Mouse (Mus musculus): ENCODE data around the gene Lrrc8d. TPM values are rescaled to one million over a fixed set of nuclear protein-coding genes. Genes with fewer than 3 reads are reported as not detected.

The Lrrc8d gene
- 42.0 and 43.2 TPM in 2 replicates for total RNA-seq (2017)

DNA sequence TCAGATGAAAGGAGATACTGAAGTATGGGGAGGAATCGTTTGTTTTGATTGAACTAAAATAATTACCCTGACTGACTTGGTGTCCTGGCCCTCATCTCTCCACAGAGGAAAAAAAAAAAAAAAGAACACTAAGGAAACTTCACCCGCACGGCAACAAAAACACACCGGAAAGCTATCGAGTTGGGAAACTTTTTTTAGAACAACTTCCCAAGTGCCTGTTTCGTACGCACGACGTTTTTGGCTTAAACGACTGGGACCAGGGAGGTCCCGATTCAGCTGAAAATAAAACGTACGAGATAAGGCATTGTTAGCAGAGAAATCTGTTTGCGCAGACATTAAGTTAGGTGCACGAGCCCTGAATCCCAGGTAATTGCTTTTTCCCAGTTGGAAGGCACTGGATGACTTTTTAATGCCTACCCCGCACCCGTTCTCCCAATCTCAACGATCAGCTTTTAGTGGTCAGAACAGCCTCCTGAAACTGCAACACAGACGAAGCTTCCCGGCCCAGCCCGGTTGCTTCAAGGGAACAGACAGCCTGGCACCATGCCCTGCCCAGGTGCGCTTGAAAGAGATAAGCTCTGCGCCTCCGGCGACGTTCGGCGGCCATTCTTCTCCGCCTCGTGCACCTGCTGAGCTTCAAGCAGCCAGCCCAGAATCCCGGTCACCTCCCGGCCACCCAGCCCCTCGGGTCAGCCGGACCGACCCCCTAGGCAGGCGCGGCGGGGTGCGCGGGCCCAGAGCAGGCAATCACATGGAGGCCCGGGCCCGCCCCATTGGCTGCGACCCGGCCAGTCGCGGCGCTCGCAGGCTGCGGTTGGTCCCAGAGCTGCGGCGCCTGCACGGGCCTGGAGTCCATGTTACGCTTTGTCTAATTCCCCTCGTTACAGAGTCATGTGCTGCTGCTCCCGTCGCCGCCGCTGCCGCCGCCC, at the start of gene Lrrc8d:
Gene Lrrc8d, plus strand, starts transcription at position 829 of the 929 bp plus-strand sequence.
- peak; percentile 39 for ATAC-seq (ENCODE audit: extremely low read depth, insufficient number of reproducible peaks, low FRiP score, poor library complexity, severe bottlenecking)

DNA sequence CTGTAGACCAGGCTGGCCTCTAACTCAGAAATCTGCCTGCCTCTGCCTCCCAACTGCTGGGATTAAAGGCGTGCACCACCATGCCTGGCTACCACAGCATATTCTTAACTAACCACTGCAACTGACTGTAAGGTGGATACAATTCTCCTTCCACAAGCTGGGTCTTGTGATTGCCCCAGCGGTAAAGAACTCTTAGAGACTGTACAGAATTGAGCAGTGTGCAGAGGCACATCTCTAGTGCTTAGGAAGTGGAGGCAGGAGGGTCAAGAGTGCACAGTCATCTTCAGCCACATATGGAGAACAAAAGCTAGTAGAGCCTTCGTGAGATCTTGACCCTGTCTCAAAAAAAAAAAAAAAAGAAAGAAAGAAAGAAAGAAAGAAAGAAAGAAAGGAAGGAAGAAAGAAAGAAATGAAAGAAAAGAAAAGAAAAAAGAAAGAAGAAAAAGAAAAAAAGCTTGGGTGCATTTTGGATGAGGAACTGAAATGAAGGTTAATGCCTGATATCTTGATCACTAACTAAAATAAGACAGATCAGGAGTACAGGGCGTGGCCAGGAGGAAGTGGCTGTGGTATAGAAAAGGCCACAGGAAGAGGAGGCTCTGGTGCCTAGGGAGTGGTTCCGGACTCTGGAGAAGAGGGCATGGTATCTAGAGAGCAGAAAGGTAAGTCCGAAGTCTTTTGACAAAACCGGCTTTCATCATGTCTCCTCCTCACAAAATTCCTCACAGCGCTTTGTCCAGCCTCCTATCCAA, 48.9 kb upstream of the Lrrc8d start:
- peak; percentile 17; the same call in 1 of the 2 replicates for ATAC-seq (ENCODE audit: extremely low read depth, insufficient number of reproducible peaks, low FRiP score, poor library complexity, severe bottlenecking)

DNA sequence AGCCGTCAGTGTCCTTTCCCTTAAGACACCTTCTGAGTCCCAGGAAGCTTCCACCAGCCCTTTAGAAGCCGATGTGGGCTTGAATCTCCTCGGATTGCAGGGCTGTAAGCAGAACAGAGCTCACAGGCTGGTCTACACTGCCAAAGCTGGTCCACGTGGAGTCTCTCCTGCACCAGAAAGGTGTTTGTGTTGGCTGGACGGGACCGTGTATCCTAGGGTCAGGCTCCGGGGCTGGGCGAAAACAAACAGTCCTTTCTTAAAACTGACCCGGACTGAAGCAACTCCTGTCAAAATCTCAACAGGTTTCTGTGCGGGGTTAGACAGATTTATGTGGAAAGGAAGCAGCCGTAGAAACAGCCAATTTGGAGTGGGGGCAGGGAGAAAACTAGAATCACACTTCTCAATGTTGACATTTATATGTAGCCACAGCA, 48.2 kb upstream of the Lrrc8d start:
- ATAC-seq (ENCODE audit: extremely low read depth, insufficient number of reproducible peaks, low FRiP score, poor library complexity, severe bottlenecking) = no peak

DNA sequence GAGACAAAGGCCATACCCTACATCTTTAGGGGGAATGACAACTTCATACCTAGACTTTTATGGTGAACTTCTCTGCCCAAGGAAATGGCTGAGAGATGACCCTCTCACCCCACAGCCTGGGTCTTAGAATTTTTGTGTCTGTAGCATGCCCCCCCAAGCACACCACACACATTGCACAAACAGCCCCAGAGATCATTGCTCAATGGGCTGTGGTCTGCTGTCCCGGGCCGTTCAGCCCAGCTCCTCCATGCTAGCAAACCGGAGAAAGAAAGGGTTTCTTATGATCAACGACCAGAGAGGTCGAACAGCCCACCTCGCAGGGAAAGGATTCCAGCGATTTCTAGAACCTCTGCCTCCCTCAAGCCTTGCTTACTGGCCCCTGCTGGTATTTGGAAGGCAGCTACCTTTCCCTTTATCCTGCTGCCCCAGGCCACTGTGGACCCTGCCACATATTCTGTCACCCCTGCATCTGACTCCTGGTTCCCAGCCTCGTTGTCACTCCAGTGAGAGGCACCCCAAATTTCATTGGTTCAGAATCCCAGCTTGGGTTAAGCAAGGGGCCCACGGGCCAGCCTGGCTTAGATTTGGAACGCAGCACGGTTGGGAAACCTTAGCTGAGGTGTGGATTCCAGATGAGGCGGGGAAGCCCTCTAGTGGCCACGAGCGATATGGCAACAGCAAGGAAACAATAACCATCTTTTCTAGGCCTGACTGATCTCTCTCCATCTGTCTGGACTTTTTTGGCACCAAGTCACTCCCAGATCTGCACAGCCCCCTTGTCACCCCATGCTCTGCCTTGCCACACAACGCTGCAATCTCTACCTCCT, 45.3 kb upstream of the Lrrc8d start:
- ATAC-seq (ENCODE audit: extremely low read depth, insufficient number of reproducible peaks, low FRiP score, poor library complexity, severe bottlenecking) = peak; percentile 84

DNA sequence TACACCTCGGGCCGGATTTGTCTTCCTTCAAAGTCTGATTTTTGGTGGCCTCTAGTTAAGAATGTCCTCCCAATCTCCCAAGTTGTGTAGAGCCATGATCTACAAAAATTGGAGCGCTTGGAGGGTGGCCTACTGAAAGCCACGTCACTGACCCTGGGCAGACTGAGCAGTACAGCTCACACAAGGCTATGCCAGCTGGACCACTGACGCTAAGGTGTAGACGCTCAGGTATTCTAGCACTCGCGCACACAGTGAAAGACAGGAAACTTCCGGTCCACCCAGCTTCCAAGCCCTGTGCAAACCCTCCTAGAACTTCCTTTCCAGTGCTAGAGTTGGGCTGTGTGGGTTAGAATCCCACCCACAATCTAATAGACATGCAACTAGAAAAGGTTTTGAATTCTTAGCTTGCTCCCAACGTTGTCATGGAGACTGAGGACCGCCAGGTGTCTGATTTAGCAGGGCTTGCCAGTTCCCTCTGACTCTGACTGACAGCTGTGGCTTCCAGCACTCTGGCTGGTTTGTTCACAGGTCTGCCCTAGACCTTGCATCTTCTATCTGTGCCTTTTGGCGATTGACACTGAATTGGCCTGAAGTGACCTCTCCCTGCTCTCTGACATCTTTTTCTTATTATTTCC, 44.6 kb upstream of the Lrrc8d start:
- ATAC-seq (ENCODE audit: extremely low read depth, insufficient number of reproducible peaks, low FRiP score, poor library complexity, severe bottlenecking) = no peak

DNA sequence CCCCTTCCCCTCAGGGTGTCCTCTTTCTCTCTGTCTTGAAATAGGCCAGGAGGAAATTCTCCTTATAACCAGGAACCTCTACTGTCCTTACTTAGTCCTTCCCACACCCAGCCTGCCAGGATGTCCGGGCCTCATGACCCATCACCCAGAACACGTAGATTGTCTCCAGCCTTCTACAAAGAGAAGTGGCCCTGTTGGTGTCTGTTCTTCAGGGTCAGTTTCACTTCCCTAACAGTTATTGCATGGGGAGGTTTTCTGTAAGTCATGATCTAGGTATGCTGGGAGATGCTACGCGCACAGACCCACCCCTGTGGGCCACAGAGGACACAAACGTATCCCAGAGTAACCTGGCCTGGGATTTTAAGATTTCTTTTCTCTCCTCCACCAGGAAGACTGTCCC, 37.9 kb upstream of the Lrrc8d start:
- ATAC-seq (ENCODE audit: extremely low read depth, insufficient number of reproducible peaks, low FRiP score, poor library complexity, severe bottlenecking) = peak; percentile 94

DNA sequence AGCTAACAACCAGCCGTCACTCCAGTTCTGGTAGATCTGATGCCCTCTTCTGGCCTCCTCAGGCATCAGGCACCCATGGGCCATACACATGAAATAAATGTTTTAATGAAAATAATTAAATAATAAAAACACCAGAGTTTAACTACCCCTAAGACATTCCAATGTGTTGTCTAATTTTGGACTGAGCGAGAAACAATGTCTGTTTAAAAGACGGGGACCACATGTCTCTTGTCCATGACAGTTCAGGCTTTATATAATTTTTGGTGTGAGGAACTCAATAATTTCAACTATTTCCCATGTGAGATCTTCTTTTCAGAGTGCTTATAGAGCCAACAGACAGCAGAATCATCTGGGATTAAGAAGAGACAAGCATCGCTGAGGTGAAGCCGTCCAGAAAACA, 32.8 kb upstream of the Lrrc8d start:
- no peak for ATAC-seq (ENCODE audit: extremely low read depth, insufficient number of reproducible peaks, low FRiP score, poor library complexity, severe bottlenecking)

DNA sequence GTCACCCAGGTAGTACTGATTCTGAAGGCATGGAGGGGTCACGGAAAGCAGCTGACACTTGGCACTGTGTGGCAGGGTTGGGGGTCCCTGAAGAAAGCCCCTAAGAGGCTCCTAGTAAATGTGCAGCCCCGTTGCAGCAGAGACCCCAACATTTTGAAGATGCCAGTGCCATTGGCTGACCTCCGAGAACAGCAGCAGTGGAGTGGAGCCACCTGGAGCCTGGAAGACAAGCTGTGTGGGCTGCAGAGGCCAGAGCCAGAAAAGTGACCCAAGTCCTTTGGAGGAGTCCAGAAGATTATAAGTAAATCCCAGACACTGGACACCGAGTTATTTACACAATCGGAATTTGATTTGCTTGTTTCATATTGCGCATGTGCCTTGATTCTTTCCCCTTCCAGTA, 32.4 kb upstream of the Lrrc8d start:
- ATAC-seq (ENCODE audit: extremely low read depth, insufficient number of reproducible peaks, low FRiP score, poor library complexity, severe bottlenecking) = no peak

DNA sequence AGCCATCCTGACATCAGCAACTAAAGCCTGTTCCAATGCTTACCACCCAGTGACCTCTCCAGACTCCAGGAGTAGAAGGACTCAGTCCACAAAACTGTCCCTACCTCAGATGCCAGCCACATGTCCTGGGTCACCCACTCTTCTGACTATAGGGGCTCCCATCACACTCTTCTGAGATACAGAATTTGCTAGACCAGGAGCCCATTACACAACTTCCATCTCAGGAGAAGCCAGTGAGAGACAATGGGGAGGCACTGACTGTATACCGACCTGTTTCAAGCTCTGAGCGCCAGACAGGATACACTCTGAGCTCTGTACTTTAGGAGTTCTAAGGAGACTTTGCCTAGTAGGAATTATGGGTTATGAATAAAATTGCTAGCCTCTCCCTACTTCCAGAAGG, 30.7 kb upstream of the Lrrc8d start:
- ATAC-seq (ENCODE audit: extremely low read depth, insufficient number of reproducible peaks, low FRiP score, poor library complexity, severe bottlenecking) = no peak

DNA sequence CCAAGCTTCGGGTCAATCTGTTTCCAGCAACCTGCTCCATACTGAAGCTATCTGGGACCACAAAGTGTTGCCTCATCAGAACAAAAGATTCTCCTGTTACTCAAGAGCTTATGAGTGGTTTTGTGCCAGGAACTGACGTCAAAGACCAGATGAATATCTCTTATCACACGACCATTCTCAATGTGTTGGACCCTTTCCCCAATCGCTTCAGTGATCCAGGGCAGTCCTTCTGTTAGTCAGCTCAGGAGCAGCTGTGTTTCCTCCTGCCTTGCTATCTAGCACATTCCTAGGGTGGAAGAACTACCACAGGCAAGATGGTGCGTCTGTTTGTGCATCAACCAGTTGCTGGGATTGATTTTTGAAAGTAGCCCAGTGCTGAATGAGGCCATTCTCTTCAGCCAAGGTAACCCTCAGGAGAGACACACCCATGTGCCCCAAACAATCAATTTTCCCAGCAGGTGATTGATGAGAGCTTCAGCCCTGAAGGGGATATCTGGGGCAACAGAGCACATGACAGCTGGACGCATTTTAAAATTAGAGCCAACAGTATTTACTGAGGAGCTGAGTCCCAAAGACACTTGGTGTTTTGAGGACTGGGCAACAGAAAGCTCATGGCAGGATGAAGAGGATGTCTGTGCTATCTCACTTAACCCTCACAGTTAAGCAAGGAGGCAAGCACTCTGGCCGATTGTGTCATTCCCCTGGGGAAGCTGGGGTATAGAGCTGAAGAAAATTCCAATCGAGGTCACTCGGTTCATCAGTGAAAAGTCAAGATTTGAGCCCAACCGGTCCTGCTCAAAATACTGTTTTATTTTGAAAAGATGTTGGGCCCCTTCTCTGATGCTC, 30.0 kb upstream of the Lrrc8d start:
- no peak for ATAC-seq (ENCODE audit: extremely low read depth, insufficient number of reproducible peaks, low FRiP score, poor library complexity, severe bottlenecking)

DNA sequence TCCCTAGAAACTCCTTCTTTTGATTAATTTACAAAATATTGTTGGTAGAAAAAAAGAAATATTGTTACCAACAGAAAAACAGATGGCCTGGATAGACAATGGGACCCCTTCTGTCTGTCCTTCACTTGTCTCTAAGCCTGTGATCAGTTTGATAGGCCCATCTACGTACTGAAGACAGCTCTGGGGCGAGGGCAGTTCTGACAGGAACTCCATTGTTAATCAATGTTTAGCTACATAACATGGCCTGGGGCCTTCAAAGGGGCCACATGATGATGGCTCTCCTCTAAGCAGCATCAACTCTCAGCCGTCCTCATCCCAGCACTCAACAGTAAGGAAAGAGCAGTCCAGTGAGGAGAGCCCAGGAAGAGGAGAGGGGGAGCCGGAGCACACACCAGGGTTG, 27.4 kb upstream of the Lrrc8d start:
- no peak for ATAC-seq (ENCODE audit: extremely low read depth, insufficient number of reproducible peaks, low FRiP score, poor library complexity, severe bottlenecking)

DNA sequence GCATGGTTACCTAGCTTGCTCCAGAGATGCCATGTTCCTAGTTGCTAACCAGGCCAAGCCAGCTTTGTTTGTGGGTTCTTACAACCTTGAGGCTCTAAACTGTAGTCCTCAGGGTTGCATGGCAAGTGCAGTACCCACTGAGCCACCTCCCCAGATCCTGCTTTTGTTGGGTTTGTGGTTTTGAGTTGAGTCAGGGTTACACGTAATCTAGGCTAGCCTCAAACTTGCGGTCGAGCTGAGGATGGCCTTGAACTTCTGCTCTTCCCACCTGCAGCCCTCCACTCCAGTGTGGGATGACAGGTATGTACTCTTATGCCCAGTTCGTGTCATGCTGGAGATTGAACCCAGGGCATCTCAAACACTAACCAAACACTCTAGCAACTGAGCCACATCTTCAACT, 24.3 kb upstream of the Lrrc8d start:
- no peak for ATAC-seq (ENCODE audit: extremely low read depth, insufficient number of reproducible peaks, low FRiP score, poor library complexity, severe bottlenecking)

DNA sequence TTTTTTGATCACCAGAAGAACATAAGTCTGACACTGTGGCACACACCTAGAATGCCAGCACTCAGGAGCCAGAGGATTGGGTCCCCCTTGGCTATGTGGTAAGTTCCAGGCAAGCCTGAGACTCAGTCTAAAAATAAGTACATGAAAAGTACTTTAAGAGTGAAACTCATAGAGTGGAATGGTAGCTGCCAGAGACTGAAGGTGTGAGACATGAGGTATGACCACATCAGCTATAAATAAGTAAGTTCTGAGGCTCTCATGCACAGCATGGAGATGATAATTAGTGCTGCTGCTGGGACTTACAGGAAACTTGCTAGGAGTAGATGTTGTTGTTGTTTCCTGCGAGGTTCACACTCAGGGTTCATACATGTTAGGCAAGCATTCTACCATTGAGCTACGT, 22.7 kb upstream of the Lrrc8d start:
- ATAC-seq (ENCODE audit: extremely low read depth, insufficient number of reproducible peaks, low FRiP score, poor library complexity, severe bottlenecking) = no peak; the same call in 1 of the 2 replicates

DNA sequence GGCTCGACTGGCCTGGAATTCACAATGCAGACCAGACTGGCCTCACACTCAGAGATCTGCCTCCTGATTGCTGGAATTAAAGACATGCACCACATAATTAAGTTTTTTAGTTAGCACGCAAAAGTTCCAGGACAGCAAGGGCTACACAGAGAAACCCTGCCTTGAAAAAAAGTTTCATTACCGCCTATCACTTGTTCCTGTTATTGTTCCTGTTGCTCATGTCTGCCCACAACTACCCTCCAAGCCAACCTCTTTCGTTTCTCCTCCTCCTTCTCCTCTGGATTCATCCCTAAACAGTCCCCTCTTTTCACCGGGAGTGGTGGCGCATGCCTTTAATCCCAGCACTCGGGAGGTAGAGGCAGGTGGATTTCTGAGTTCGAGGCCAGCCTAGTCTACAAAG, 21.5 kb upstream of the Lrrc8d start:
- no peak for ATAC-seq (ENCODE audit: extremely low read depth, insufficient number of reproducible peaks, low FRiP score, poor library complexity, severe bottlenecking)

DNA sequence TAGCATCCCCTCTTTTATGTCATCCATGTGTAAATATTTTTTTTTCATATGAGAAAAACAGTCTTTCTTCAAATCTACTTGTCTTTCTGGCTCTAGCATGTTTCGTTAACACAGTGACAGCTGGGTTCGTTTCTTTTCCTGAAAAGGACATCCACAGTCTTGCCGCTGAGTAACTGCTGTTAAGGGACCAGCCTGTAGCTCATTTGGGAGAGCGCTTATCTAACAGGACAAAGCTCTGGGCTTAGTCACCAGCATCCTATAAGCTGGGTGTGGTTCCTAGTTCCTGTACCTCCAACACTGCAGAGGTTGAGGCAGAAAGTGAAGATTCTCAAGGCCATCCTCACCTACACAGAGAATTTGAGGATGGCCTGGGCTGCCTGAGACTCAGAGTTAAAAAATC, 20.5 kb upstream of the Lrrc8d start:
- no peak for ATAC-seq (ENCODE audit: extremely low read depth, insufficient number of reproducible peaks, low FRiP score, poor library complexity, severe bottlenecking)

DNA sequence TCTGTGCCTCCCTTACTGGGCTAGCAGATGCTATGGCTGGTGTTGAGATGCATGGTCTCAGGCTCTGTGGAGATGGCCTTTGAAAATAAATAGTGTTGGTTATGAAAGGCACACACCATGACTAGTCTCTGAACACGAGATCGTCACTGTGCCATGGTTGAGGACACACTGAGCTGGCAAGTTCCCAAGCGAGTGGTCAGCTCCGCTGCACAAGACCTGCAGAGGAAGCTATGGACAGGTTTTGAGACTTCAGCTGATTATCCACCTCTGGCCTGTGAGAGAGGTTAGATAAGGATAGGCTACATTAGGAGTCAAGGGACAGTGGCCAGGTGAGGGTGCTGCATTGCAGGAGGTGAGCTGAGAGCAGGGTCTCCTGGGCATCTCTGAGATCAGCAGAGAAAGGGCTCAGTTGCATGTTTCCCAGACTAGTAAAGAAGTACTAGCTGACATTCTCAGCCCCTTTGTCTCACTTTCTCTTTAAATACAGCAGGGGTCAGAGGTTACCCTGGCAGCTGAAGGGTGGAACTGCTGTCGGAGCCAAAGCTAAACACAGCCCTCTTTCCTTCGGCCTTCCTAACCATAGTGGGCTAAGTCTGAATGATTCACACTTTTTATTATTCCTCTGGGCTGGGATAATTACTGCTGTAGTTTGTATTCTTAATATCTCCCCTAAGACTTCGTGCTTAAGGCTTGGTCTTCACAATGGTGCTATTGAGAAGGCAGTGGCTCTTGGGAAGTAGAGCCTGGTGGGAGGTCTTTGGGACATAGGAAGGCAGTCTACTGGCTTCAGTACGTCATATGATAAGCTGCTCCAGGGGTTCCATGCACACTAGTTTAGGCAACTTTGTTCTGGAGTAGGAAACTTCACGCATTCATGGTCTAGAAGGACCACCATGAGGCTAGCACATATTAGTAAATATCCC, 19.6 kb upstream of the Lrrc8d start:
- ATAC-seq (ENCODE audit: extremely low read depth, insufficient number of reproducible peaks, low FRiP score, poor library complexity, severe bottlenecking) = peak; percentile 4; the same call in 1 of the 2 replicates

DNA sequence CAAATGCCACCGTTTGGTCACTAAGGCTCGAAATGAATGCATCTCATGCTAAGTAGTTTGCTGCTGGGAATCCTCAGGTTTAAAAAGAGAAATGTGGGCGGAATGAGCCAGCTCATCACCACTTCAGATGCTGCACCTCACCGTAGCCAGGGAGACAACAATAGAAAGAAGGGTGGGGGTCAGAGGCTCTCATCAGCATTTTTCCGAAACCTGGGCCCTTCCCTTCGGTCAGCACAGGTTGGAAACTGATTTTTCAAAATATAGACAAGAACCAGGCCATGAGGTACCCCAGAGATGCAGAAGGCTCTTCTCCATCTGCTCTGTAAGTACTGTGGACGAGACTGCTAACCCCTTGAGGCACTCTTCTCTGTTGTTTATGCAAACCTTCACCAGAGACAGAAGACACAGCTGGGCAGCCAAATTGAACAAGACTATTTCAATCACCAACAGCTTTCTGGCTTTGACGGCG, 17.6 kb upstream of the Lrrc8d start:
- ATAC-seq (ENCODE audit: extremely low read depth, insufficient number of reproducible peaks, low FRiP score, poor library complexity, severe bottlenecking) = no peak
